Mouse (Mus musculus): ENCODE data around the gene Txndc12. TPM values are rescaled to one million over a fixed set of nuclear protein-coding genes. Genes with fewer than 3 reads are reported as not detected.

Gene Txndc12
- polyA plus RNA-seq, 1 experiment, result 15.5 TPM

GRCm38 (mm10) chr4:108832916-108833827, 1.2 kb upstream of the Txndc12 start, which contains the start of gene Btf3l4:
Btf3l4 (minus strand) TSS chr4:108833614.
- peak within 1 kb of the TSS; percentile 91 for H3K27ac ChIP-seq (ENCODE audit: control insufficient read depth, insufficient read depth, low read length)
- H3K4me1 ChIP-seq (replicated peaks; ENCODE audit: control insufficient read depth, insufficient read depth, low read length), result peaks cover 7% of the 10 kb centered on the region
- H3K4me3 ChIP-seq (ENCODE audit: control insufficient read depth, insufficient read depth, low read length), result peak within 1 kb of the TSS; percentile 99
- TF ChIP-seq POLR2A (IDR thresholded peaks at IDR 0.05; ENCODE audit: control insufficient read depth, extremely low read depth, insufficient read depth, low read length, poor library complexity) (peak; percentile 49; the same call in 1 of the 2 replicates), CTCF (IDR thresholded peaks at IDR 0.05; ENCODE audit: borderline replicate concordance, control insufficient read depth, extremely low read depth, insufficient read depth, low read length, poor library complexity) (peak; percentile 39; the same call in 1 of the 2 replicates)
- H3K36me3 ChIP-seq (ENCODE audit: control insufficient read depth, insufficient read depth, low read length), result peaks cover 3% of the 10 kb centered on the region; the same call in 1 of the 2 replicates
- H3K27me3 ChIP-seq (ENCODE audit: control insufficient read depth, insufficient read depth, low read length), result no peaks in the 10 kb centered on the region
- under 1% methylated on average over 72 of the region's 73 CpGs for WGBS
- peak; percentile 88 for DNase-seq

GRCm38 (mm10) chr4:108833828-108834114, 630 bp upstream of the Txndc12 start:
- Histone ChIP-seq H3K36me3 (ENCODE audit: control insufficient read depth, insufficient read depth, low read length) (peaks cover 3% of the 10 kb centered on the region; the same call in 1 of the 2 replicates), H3K27me3 (ENCODE audit: control insufficient read depth, insufficient read depth, low read length) (no peaks in the 10 kb centered on the region), H3K4me1 (replicated peaks; ENCODE audit: control insufficient read depth, insufficient read depth, low read length) (peaks cover 7% of the 10 kb centered on the region), H3K4me3 (ENCODE audit: control insufficient read depth, insufficient read depth, low read length) (peak overlapping the region; percentile 99), H3K27ac (ENCODE audit: control insufficient read depth, insufficient read depth, low read length) (peak overlapping the region; percentile 90)
- TF ChIP-seq POLR2A (IDR thresholded peaks at IDR 0.05; ENCODE audit: control insufficient read depth, extremely low read depth, insufficient read depth, low read length, poor library complexity) (no peak; the same call in 1 of the 2 replicates), CTCF (IDR thresholded peaks at IDR 0.05; ENCODE audit: borderline replicate concordance, control insufficient read depth, extremely low read depth, insufficient read depth, low read length, poor library complexity) (no peak)
- WGBS, result under 1% methylated on average over 6 of the region's 6 CpGs
- DNase-seq, result no peak

- TF ChIP-seq POLR2A (IDR thresholded peaks at IDR 0.05; ENCODE audit: control insufficient read depth, extremely low read depth, insufficient read depth, low read length, poor library complexity) (no peak), CTCF (IDR thresholded peaks at IDR 0.05; ENCODE audit: borderline replicate concordance, control insufficient read depth, extremely low read depth, insufficient read depth, low read length, poor library complexity) (no peak)
- 2% methylated on average over 15 of the region's 15 CpGs for WGBS
- Histone ChIP-seq H3K4me3 (ENCODE audit: control insufficient read depth, insufficient read depth, low read length) (peak overlapping the region; percentile 99), H3K36me3 (ENCODE audit: control insufficient read depth, insufficient read depth, low read length) (no peaks in the 10 kb centered on the region; the same call in 1 of the 2 replicates), H3K27me3 (ENCODE audit: control insufficient read depth, insufficient read depth, low read length) (no peaks in the 10 kb centered on the region), H3K27ac (ENCODE audit: control insufficient read depth, insufficient read depth, low read length) (peak overlapping the region; percentile 90), H3K4me1 (replicated peaks; ENCODE audit: control insufficient read depth, insufficient read depth, low read length) (peaks cover 7% of the 10 kb centered on the region)
- peak; percentile 14 for DNase-seq
These were observed 540 bp downstream of the Txndc12 start for GRCm38 (mm10) chr4:108834971-108835311.

GRCm38 (mm10) chr4:108835496-108835895, 1.1 kb downstream of the Txndc12 start:
- Histone ChIP-seq H3K36me3 (ENCODE audit: control insufficient read depth, insufficient read depth, low read length) (no peaks in the 10 kb centered on the region), H3K4me1 (replicated peaks; ENCODE audit: control insufficient read depth, insufficient read depth, low read length) (peaks cover 7% of the 10 kb centered on the region), H3K27me3 (ENCODE audit: control insufficient read depth, insufficient read depth, low read length) (no peaks in the 10 kb centered on the region), H3K4me3 (ENCODE audit: control insufficient read depth, insufficient read depth, low read length) (no peak overlapping the region), H3K27ac (ENCODE audit: control insufficient read depth, insufficient read depth, low read length) (no peak overlapping the region)
- 78% methylated on average over 3 of the region's 3 CpGs for WGBS
- TF ChIP-seq POLR2A (IDR thresholded peaks at IDR 0.05; ENCODE audit: control insufficient read depth, extremely low read depth, insufficient read depth, low read length, poor library complexity), result no peak
- peak; percentile 3 for DNase-seq

- Histone ChIP-seq H3K4me3 (ENCODE audit: control insufficient read depth, insufficient read depth, low read length) (no peak overlapping the region), H3K27me3 (ENCODE audit: control insufficient read depth, insufficient read depth, low read length) (no peaks in the 10 kb centered on the region), H3K36me3 (ENCODE audit: control insufficient read depth, insufficient read depth, low read length) (no peaks in the 10 kb centered on the region), H3K4me1 (replicated peaks; ENCODE audit: control insufficient read depth, insufficient read depth, low read length) (peaks cover 7% of the 10 kb centered on the region), H3K27ac (ENCODE audit: control insufficient read depth, insufficient read depth, low read length) (no peak overlapping the region)
- 96% methylated on average over 4 of the region's 4 CpGs for WGBS
- TF ChIP-seq CTCF (IDR thresholded peaks at IDR 0.05; ENCODE audit: borderline replicate concordance, control insufficient read depth, extremely low read depth, insufficient read depth, low read length, poor library complexity) (no peak), POLR2A (IDR thresholded peaks at IDR 0.05; ENCODE audit: control insufficient read depth, extremely low read depth, insufficient read depth, low read length, poor library complexity) (no peak)
- no peak for DNase-seq
These were observed 3.6 kb downstream of the Txndc12 start for GRCm38 (mm10) chr4:108838031-108838430.

- no peaks in the 10 kb centered on the region for H3K4me1 ChIP-seq (replicated peaks; ENCODE audit: control insufficient read depth, insufficient read depth, low read length)
- H3K4me3 ChIP-seq (ENCODE audit: control insufficient read depth, insufficient read depth, low read length), result no peak overlapping the region
- no peak for DNase-seq
- H3K27ac ChIP-seq (ENCODE audit: control insufficient read depth, insufficient read depth, low read length), result no peak overlapping the region
- 93% methylated on average over 7 of the region's 7 CpGs for WGBS
- no peak for TF ChIP-seq POLR2A (IDR thresholded peaks at IDR 0.05; ENCODE audit: control insufficient read depth, extremely low read depth, insufficient read depth, low read length, poor library complexity)
- no peak for TF ChIP-seq CTCF (IDR thresholded peaks at IDR 0.05; ENCODE audit: borderline replicate concordance, control insufficient read depth, extremely low read depth, insufficient read depth, low read length, poor library complexity)
- no peaks in the 10 kb centered on the region for H3K36me3 ChIP-seq (ENCODE audit: control insufficient read depth, insufficient read depth, low read length)
- H3K27me3 ChIP-seq (ENCODE audit: control insufficient read depth, insufficient read depth, low read length), result no peaks in the 10 kb centered on the region
These were observed 7.6 kb downstream of the Txndc12 start for GRCm38 (mm10) chr4:108841920-108842578.

Data from thymus, adult 2 months (tissue).